Mouse (Mus musculus): ENCODE data around the gene Lipi. TPM values are rescaled to one million over a fixed set of nuclear protein-coding genes. Genes with fewer than 3 reads are reported as not detected.
A peak's percentile ranks its signal among the peaks of the same experiment; 100 is the strongest.

Lipi gene
- polyA plus RNA-seq, 1 experiment from 2014 or later, result not detected

GRCm38 (mm10) chr16:75562910-75563309, 23.0 kb downstream of the Lipi start:
- H3K27ac ChIP-seq (ENCODE audit: low read depth, low read length), result no peak overlapping the region
- H3K4me3 ChIP-seq (ENCODE audit: low read length), result no peak overlapping the region
- 98% methylated on average over 2 of the region's 2 CpGs for WGBS
- no peaks in the 10 kb centered on the region for H3K36me3 ChIP-seq (ENCODE audit: control insufficient read depth, insufficient read depth, low read length)
- no peaks in the 10 kb centered on the region for H3K4me1 ChIP-seq (ENCODE audit: control insufficient read depth, insufficient read depth, low read depth, low read length)
- no peak overlapping the region for H3K4me2 ChIP-seq (ENCODE audit: low read length)
- ATAC-seq, result no peak
- H3K9ac ChIP-seq (ENCODE audit: low read depth, low read length), result no peak overlapping the region
- no peaks in the 10 kb centered on the region for H3K9me3 ChIP-seq (ENCODE audit: control insufficient read depth, low read length)
- no peaks in the 10 kb centered on the region for H3K27me3 ChIP-seq (replicated peaks; ENCODE audit: control insufficient read depth, insufficient read depth, low read length)

GRCm38 (mm10) chr16:75545310-75545709, 40.6 kb downstream of the Lipi start:
- no peaks in the 10 kb centered on the region for H3K27me3 ChIP-seq (replicated peaks; ENCODE audit: control insufficient read depth, insufficient read depth, low read length)
- H3K9ac ChIP-seq (ENCODE audit: low read depth, low read length), result no peak overlapping the region
- no peak overlapping the region for H3K4me2 ChIP-seq (ENCODE audit: low read length)
- H3K36me3 ChIP-seq (ENCODE audit: control insufficient read depth, insufficient read depth, low read length), result no peaks in the 10 kb centered on the region
- no peaks in the 10 kb centered on the region for H3K9me3 ChIP-seq (ENCODE audit: control insufficient read depth, low read length)
- no peak overlapping the region for H3K4me3 ChIP-seq (ENCODE audit: low read length)
- ATAC-seq, result no peak
- no peak overlapping the region for H3K27ac ChIP-seq (ENCODE audit: low read depth, low read length)
- no peaks in the 10 kb centered on the region for H3K4me1 ChIP-seq (ENCODE audit: control insufficient read depth, insufficient read depth, low read depth, low read length)
- 100% methylated on average over 1 of the region's 1 CpGs for WGBS

GRCm38 (mm10) chr16:75537784-75538565, 47.9 kb downstream of the Lipi start:
- WGBS, result 82% methylated on average over 7 of the region's 7 CpGs
- no peaks in the 10 kb centered on the region for H3K27me3 ChIP-seq (replicated peaks; ENCODE audit: control insufficient read depth, insufficient read depth, low read length)
- no peaks in the 10 kb centered on the region for H3K4me1 ChIP-seq (ENCODE audit: control insufficient read depth, insufficient read depth, low read depth, low read length)
- no peak overlapping the region for H3K4me2 ChIP-seq (ENCODE audit: low read length)
- ATAC-seq, result no peak
- H3K36me3 ChIP-seq (ENCODE audit: control insufficient read depth, insufficient read depth, low read length), result no peaks in the 10 kb centered on the region
- no peaks in the 10 kb centered on the region for H3K9me3 ChIP-seq (ENCODE audit: control insufficient read depth, low read length)
- no peak overlapping the region for H3K27ac ChIP-seq (ENCODE audit: low read depth, low read length)
- no peak overlapping the region for H3K4me3 ChIP-seq (ENCODE audit: low read length)
- no peak overlapping the region for H3K9ac ChIP-seq (ENCODE audit: low read depth, low read length)

DNA sequence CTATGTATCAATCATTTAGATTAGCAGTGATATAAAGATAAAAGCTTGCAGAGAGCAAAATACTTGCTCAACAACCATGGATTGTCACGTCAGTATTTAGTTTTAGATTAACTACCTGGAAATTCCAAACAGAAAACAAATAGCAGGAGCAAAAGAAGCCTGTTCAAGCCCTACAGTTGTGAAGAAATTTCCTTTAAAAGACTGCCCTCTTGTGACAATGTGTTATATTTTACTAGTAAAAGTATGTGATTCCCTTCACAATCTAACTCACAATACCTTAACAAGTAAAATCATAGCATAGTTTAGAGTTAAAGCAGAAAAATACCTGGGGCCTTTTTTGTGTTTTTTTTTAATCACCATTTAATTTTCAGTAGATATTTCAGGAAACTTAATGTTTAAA, 54.2 kb downstream of the Lipi start:
- Histone ChIP-seq H3K9me3 (ENCODE audit: control insufficient read depth, low read length) (no peaks in the 10 kb centered on the region), H3K4me3 (ENCODE audit: low read length) (no peak overlapping the region), H3K27ac (ENCODE audit: low read depth, low read length) (no peak overlapping the region), H3K4me2 (ENCODE audit: low read length) (no peak overlapping the region), H3K9ac (ENCODE audit: low read depth, low read length) (no peak overlapping the region), H3K27me3 (replicated peaks; ENCODE audit: control insufficient read depth, insufficient read depth, low read length) (no peaks in the 10 kb centered on the region), H3K36me3 (ENCODE audit: control insufficient read depth, insufficient read depth, low read length) (no peaks in the 10 kb centered on the region), H3K4me1 (ENCODE audit: control insufficient read depth, insufficient read depth, low read depth, low read length) (no peaks in the 10 kb centered on the region)
- ATAC-seq, result peak; percentile 65; the same call in 1 of the 2 replicates
- 12% methylated on average over 1 of the region's 1 CpGs for WGBS

GRCm38 (mm10) chr16:75496568-75496967, 89.3 kb downstream of the Lipi start:
- Histone ChIP-seq H3K9ac (ENCODE audit: low read depth, low read length) (no peak overlapping the region), H3K4me2 (ENCODE audit: low read length) (no peak overlapping the region), H3K4me1 (ENCODE audit: control insufficient read depth, insufficient read depth, low read depth, low read length) (no peaks in the 10 kb centered on the region), H3K36me3 (ENCODE audit: control insufficient read depth, insufficient read depth, low read length) (no peaks in the 10 kb centered on the region), H3K27me3 (replicated peaks; ENCODE audit: control insufficient read depth, insufficient read depth, low read length) (no peaks in the 10 kb centered on the region), H3K27ac (ENCODE audit: low read depth, low read length) (no peak overlapping the region), H3K4me3 (ENCODE audit: low read length) (no peak overlapping the region), H3K9me3 (ENCODE audit: control insufficient read depth, low read length) (no peaks in the 10 kb centered on the region)
- 94% methylated on average over 4 of the region's 4 CpGs for WGBS
- no peak for ATAC-seq

Other genes starting within 250 kb of the Lipi start
- 3.6 and 4.5 TPM in 2 replicates for gene Rbm11, start 6.8 kb upstream of the Lipi start, polyA plus RNA-seq (2015; fragmentation: Nextera tagmentation; extraction: Ambion mirVana)
- 37.0 and 41.0 TPM in 2 replicates for gene Hspa13, start 181.0 kb upstream of the Lipi start, polyA plus RNA-seq (2015; fragmentation: Nextera tagmentation; extraction: Ambion mirVana)

Measured in hindbrain, embryonic 16.5 days (tissue).